ENCODE assay signal across 12 mouse cellular contexts in genomic region chr5:55612961-55613360, GRCm38 (mm10).
"Had no signal": no experiment of that assay in that cellular context is flagged by ENCODE, and none has a peak within 500 bp of the region (broad histone marks: within the 10 kb centered on the region; RNA-seq: fewer than 3 reads in every experiment).

No protein-coding gene starts in this region.

- DNase-seq: kidney, adult 8-10 months; kidney, postnatal 25 days; lung, adult 18-20 months; retina, postnatal 1 day; right cerebral cortex, postnatal 4 days; spleen, adult 18-20 months; thymus, adult 2 months; thymus, postnatal 25 days had no signal

- H3K27ac ChIP-seq: limb, embryonic 12.5 days; liver, embryonic 14.5 days; midbrain, embryonic 12.5 days; neural tube, embryonic 13.5 days had no signal

- H3K4me3 ChIP-seq: limb, embryonic 12.5 days; midbrain, embryonic 12.5 days; neural tube, embryonic 13.5 days had no signal
